Mouse (Mus musculus) stomach, postnatal 0 days (tissue): ENCODE results near the gene Tia1.

Experiments used
- CTCF ChIP-seq: IDR thresholded peaks from 2 replicates; pipeline ENCODE4 v1.5.1; 2016; ENCODE audit warnings: antibody characterized with exemption, low read depth, mild to moderate bottlenecking, moderate library complexity
- EP300 ChIP-seq: optimal IDR thresholded peaks from 2 replicates; pipeline ENCODE3; 2016; ENCODE audit warnings: antibody characterized with exemption

- TF ChIP-seq EP300: no peak
- no peak for TF ChIP-seq CTCF
These were observed 14.7 kb downstream of the Tia1 start for GRCm38 (mm10) chr6:86418711-86419110.
